Mouse (Mus musculus) hindbrain, postnatal 0 days (tissue): Measurements from ENCODE around the gene Itgb2. TPM values are rescaled to one million over a fixed set of nuclear protein-coding genes. Genes with fewer than 3 reads are reported as not detected.

Experiments
- ATAC-seq: fragments of 200-750 bp; cut with Nextera tagmentation; 2 replicates; pipeline ENCODE4 v1.8.0; 2017; ENCODE audit warnings: mild to moderate bottlenecking, moderate TSS enrichment, moderate library complexity
- DNase-seq: peaks from one replicate; pipeline ENCODE4 v3.0.0-alpha.2; 2015; ENCODE audit warnings: low spot score
- H3K27ac ChIP-seq: fragments of 300-500 bp; sonication (generic); 2 replicates; pipeline ENCODE4 v1.5.1; 2014; ENCODE audit warnings: mild to moderate bottlenecking
- H3K27me3 ChIP-seq: fragments of 300-500 bp; sonication (generic); 2 replicates; pipeline ENCODE4 v1.6.1; 2014; ENCODE audit warnings: low read length, mixed read lengths; ENCODE audit not compliant: insufficient read depth
- H3K36me3 ChIP-seq: fragments of 300-500 bp; sonication (generic); 2 replicates; pipeline ENCODE4 v1.6.1; 2014; ENCODE audit warnings: low read length, mixed read lengths; ENCODE audit not compliant: insufficient read depth
- H3K4me1 ChIP-seq: fragments of 300-500 bp; sonication (generic); 2 replicates; pipeline ENCODE4 v1.6.1; 2014; ENCODE audit warnings: antibody characterized with exemption, low read length, mixed read lengths; ENCODE audit not compliant: insufficient read depth
- H3K4me2 ChIP-seq: fragments of 300-500 bp; sonication (generic); 2 replicates; pipeline ENCODE4 v1.6.1; 2014; ENCODE audit warnings: low read depth, mild to moderate bottlenecking, low read length, moderate library complexity, mixed read lengths
- H3K4me3 ChIP-seq: fragments of 300-500 bp; sonication (generic); 2 replicates; pipeline ENCODE4 v1.5.1; 2014; ENCODE audit warnings: low read length
- H3K9ac ChIP-seq: fragments of 300-500 bp; sonication (generic); replicated peaks from 2 replicates; pipeline ENCODE4 v1.6.1; 2014; ENCODE audit warnings: mild to moderate bottlenecking, low read length, moderate library complexity, mixed read lengths
- H3K9me3 ChIP-seq: fragments of 300-500 bp; sonication (generic); 2 replicates; pipeline ENCODE4 v1.6.1; 2016; ENCODE audit warnings: low read length, mixed read lengths
- CTCF ChIP-seq: IDR thresholded peaks from 2 replicates; pipeline ENCODE4 v1.5.1; 2016; ENCODE audit warnings: antibody characterized with exemption, control low read depth, low read depth
- WGBS: fragments of 180-500 bp; shearing (Covaris S2); extraction: QIAGEN DNeasy Blood & Tissue Kit; methylation state at CpG from one replicate; pipeline ENCODE4 v1.1.7; 2014; 5-methylcytosine and 5-hydroxymethylcytosine counted together
- polyA plus RNA-seq: library from polyadenylated mRNA; unstranded; fragments of >200 nt; fragmentation: Nextera tagmentation; extraction: Ambion mirVana; gene quantifications from 2 replicates; pipeline ENCODE4 v1.2.1, GENCODE M21; 2015
- total RNA-seq: library from RNA; depleted of rRNA; stranded (reverse); fragments of >200 nt; gene quantifications from 2 replicates; pipeline ENCODE4 v1.2.3, GENCODE M21; 2014; rRNA removed

The Itgb2 gene
- total RNA-seq = 0.68 and 1.9 TPM in 2 replicates
- 0.87 and 1.0 TPM in 2 replicates for polyA plus RNA-seq

DNA sequence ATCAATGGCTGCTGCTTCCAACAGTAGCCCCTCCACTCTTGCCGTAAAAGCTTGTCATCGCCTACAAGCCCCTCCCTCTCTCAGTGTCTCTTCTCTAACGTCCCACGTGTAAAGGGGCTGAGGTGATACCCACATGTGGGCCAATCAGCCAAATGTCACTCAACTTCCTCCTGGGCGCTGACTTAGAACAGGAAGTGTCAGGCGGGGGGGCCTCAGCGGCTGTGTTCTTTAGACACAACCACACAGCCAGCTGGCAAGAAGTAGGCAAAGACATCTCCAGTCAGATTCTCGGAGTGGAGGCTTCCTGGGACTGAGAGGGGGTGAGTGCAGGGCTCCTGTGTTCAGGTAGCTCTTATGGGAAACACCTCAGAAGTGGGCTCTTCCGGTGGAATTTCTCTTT is at the start of gene Itgb2:
Gene Itgb2, plus strand, starts transcription at position 113 of the 400 bp plus-strand sequence.
- H3K9me3 ChIP-seq = no peaks in the 10 kb centered on the region
- WGBS = 71% methylated on average over 9 of the region's 9 CpGs

GRCm38 (mm10) chr10:77481814-77482213 is 48.2 kb upstream of the Itgb2 start:
- Histone ChIP-seq H3K4me2 (no peak overlapping the region), H3K9ac (no peak overlapping the region), H3K9me3 (no peaks in the 10 kb centered on the region), H3K27ac (no peak overlapping the region), H3K27me3 (no peaks in the 10 kb centered on the region), H3K4me1 (no peaks in the 10 kb centered on the region), H3K4me3 (no peak overlapping the region), H3K36me3 (peaks cover 3% of the 10 kb centered on the region)
- ATAC-seq (no peak), DNase-seq (no peak)
- TF ChIP-seq CTCF = no peak

More for the DNA sequence above, at the start of gene Itgb2:
- no peak within 1 kb of the TSS for H3K4me2 ChIP-seq
- no peaks in the 10 kb centered on the region for H3K27me3 ChIP-seq
- DNase-seq = no peak
- no peak for ATAC-seq
- no peaks in the 10 kb centered on the region for H3K4me1 ChIP-seq
- H3K36me3 ChIP-seq = no peaks in the 10 kb centered on the region
- H3K27ac ChIP-seq = no peak within 1 kb of the TSS
- H3K4me3 ChIP-seq = no peak within 1 kb of the TSS
- TF ChIP-seq CTCF = no peak
- no peak within 1 kb of the TSS for H3K9ac ChIP-seq

GRCm38 (mm10) chr10:77484205-77484935 is 45.7 kb upstream of the Itgb2 start:
- Histone ChIP-seq H3K9me3 (no peaks in the 10 kb centered on the region), H3K27ac (no peak overlapping the region), H3K4me3 (no peak overlapping the region), H3K4me1 (no peaks in the 10 kb centered on the region), H3K4me2 (no peak overlapping the region), H3K27me3 (no peaks in the 10 kb centered on the region), H3K36me3 (peaks cover 18% of the 10 kb centered on the region), H3K9ac (no peak overlapping the region)
- no peak for DNase-seq
- no peak for TF ChIP-seq CTCF
- WGBS = 64% methylated on average over 18 of the region's 18 CpGs
- ATAC-seq = no peak

DNA sequence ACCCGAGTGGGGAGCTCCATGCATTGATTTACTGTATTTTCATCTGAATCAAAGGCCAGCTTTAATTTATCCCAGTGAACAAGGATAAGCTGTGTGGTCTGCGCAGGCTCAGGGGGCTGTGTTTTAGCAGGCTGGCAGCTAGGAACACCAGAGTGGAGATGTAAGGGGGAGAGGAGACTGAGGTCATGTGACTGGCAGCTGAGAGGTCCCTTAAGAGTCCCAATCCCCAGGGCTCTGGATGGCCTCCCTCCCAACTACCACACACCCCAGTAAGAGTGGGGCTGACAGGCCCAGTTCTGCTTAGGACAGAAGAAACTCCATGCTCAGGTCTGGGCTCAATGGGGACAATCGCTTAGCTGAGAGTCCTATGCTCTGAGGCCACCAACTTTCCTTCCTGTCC is 44.3 kb upstream of the Itgb2 start:
- Histone ChIP-seq H3K4me3 (no peak overlapping the region), H3K9me3 (no peaks in the 10 kb centered on the region), H3K27me3 (no peaks in the 10 kb centered on the region), H3K36me3 (peaks cover 18% of the 10 kb centered on the region), H3K4me2 (no peak overlapping the region), H3K9ac (no peak overlapping the region), H3K27ac (no peak overlapping the region), H3K4me1 (no peaks in the 10 kb centered on the region)
- ATAC-seq (0 out of 2 replicates have a peak, but pooled peaks have one; percentile 9), DNase-seq (no peak)
- WGBS = 91% methylated on average over 3 of the region's 3 CpGs
- no peak for TF ChIP-seq CTCF

DNA sequence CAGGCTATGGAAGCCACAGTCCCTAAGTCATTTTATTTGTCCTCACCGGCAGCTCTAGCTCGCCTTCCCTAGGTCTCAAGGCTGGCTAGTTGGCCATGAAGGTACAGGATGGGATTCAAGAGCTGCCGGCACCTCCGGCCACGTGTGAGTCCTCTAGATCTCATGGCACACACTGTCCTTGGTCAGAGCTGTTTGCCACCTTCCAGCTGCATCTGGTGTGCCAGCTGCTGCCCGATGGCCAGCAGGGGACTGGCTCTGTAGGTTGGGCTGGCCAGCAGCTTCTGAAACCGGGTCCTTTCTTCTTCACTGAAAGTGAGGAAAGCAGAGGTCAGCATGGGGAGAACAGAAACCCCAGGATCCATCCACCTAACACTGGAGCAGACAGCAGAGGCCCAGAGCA is 41.9 kb upstream of the Itgb2 start:
- Histone ChIP-seq H3K27ac (0 out of 2 replicates have a peak overlapping the region, but pooled peaks have one; percentile 6), H3K36me3 (peaks cover 18% of the 10 kb centered on the region), H3K4me1 (no peaks in the 10 kb centered on the region), H3K9me3 (no peaks in the 10 kb centered on the region), H3K4me3 (no peak overlapping the region), H3K27me3 (no peaks in the 10 kb centered on the region), H3K4me2 (no peak overlapping the region), H3K9ac (no peak overlapping the region)
- DNase-seq (no peak), ATAC-seq (no peak)
- TF ChIP-seq CTCF = no peak
- WGBS = 94% methylated on average over 7 of the region's 7 CpGs

DNA sequence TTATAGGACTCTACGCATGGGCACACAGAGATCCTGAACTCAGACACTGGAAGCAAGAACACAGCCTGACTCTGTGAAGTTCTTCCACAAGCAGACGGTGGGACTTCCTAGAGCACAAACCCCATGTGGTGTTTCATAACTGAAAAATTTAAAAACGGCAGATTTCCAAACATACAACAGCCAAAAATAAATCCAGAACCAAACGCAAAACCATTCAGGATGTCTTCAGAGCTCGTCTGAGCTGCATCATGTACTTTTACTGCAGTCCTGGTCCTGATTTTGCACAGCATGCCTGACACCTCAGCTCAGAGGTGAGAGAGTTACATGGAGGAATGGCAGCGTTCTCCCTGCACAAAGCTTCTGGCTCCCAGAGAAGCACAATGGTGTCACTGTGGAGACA is 38.5 kb upstream of the Itgb2 start:
- no peak for ATAC-seq

GRCm38 (mm10) chr10:77492885-77493284 is 37.2 kb upstream of the Itgb2 start:
- H3K36me3 ChIP-seq = peaks cover 12% of the 10 kb centered on the region

More for the DNA sequence above, 38.5 kb upstream of the Itgb2 start:
- Histone ChIP-seq H3K36me3 (peaks cover 19% of the 10 kb centered on the region), H3K27ac (no peak overlapping the region), H3K27me3 (no peaks in the 10 kb centered on the region), H3K4me1 (no peaks in the 10 kb centered on the region), H3K9me3 (no peaks in the 10 kb centered on the region), H3K4me2 (no peak overlapping the region), H3K4me3 (no peak overlapping the region), H3K9ac (no peak overlapping the region)
- TF ChIP-seq CTCF = no peak
- no peak for DNase-seq
- 89% methylated on average over 6 of the region's 6 CpGs for WGBS

More at GRCm38 (mm10) chr10:77492885-77493284, 37.2 kb upstream of the Itgb2 start:
- Histone ChIP-seq H3K4me2 (no peak overlapping the region), H3K27ac (no peak overlapping the region), H3K4me3 (no peak overlapping the region), H3K27me3 (no peaks in the 10 kb centered on the region), H3K9ac (no peak overlapping the region), H3K4me1 (no peaks in the 10 kb centered on the region), H3K9me3 (no peaks in the 10 kb centered on the region)
- TF ChIP-seq CTCF = peak; percentile 25; the same call in 1 of the 2 replicates
- WGBS = 92% methylated on average over 3 of the region's 3 CpGs
- DNase-seq = no peak
- ATAC-seq = no peak
